Mouse (Mus musculus) urinary bladder, postnatal 25 days (tissue): ENCODE data around the gene Prkar2a.

ENCODE experiments used
- DNase-seq: peaks from one replicate; pipeline ENCODE4 v3.0.0; 2022; ENCODE audit warnings: low spot score

Gene Prkar2a

DNA sequence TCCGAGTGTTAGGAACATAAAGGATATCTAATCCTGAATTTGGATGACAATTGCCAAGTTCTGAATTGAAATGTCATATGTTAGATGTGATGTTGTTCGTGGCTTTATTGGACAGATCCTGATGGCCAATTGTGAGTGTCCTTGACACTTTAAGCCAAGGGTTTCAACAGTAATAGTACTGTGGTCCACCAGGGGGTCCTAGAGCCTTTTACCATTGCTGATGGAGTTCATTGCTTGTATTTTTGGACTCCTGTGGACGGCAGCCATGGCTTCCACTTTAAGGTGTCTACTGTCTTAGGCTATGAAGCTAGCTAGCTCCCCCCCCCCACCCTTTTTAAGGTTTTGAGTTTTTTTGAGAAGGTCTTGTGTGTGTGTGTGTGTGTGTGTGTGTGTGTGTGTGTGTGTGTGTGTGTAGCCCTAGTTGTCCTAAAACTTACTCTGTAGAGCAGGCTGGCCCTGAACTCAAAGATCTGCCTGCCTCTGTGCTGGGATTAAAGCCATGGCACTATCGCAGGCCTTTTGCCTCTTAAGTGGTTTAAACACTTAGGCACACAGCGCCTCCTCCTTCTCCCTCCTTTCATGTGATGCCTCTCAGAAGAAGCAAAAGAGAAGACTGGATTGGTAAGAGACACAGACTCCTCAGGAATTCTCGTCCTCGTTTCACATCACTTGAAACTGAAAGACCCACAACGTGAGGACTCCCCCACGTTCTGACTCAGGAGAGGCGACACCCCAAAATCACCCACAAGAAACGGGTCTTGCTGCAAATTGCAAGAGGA is 63.2 kb downstream of the Prkar2a start:
- no peak for DNase-seq

DNA sequence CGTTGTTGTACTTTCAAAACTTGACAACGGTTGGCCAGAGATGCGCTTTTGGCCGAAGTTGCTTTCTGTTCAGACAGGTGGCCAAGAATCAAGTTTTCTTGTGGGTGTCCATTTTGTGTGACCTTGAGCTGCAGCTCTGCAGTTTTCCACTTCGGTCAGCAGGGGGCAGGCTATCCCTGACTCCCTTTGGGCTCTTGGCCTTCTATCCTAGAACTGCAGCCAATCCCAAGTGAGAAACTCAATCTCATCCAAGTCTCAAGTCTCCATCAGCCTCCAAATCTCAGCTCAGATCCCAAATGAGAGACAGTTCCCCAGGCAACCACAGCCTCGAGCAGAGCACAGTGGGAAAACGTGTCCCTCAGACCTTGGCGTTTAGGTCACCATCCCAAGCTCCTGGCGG is 64.2 kb downstream of the Prkar2a start:
- DNase-seq, result peak; percentile 54

DNA sequence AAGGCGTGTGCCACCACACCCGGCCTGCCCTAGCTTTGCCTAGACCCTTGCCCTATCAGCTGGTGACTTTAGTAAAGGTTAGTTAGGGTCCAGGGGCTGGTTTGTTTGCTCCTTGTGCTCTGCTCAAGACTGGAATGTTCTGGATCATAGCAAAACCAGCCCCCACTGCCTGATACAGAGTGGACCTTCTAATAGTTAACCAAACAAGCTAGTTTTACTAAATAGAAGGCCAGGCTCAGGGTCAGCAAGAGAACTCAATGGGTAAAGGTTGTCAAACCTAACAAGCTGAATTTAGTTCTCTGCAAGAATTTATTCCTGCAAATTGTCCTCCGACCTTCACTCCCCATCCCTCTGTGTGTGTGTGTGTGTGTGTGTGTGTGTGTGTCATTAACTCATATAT is 64.9 kb downstream of the Prkar2a start:
- DNase-seq, result no peak

DNA sequence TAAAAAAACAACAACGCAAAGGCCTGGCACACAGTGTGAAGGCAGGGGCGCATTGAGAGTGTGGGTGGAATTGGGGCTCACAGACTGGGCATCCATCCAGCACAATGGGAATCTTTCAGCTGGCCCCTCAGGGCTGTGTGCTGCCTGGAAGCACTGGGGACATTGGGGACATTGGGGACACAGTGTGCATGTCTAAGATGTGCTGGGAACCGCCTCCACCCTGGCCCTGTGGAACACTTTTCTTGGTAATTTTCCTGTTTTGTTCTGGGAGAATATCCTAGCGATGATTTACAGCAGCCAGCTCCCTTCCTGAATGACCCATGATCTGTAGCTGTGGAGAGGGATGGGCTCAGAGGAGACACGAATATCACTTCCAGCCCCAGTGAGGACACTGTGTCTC is 65.3 kb downstream of the Prkar2a start:
- no peak for DNase-seq

DNA sequence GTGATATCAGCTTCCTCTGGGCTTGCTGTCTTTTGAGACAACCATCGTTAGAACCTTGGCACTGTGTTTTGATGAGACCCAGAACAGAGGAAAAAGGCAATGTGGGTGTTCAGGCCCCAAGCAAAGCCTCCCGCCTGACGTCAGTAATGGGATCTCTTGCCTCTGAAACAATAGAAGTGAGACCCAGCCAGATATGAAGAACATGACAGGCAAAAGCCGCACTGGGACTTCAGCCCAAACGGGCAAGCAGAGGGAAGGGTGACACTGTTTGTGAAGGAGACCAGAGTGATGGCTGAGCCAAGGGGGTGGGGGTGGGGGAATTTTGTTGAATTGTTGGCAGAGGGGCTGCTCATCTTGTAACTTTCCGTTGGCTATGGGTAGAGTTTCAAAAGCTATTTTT is 68.3 kb downstream of the Prkar2a start:
- DNase-seq, result no peak

DNA sequence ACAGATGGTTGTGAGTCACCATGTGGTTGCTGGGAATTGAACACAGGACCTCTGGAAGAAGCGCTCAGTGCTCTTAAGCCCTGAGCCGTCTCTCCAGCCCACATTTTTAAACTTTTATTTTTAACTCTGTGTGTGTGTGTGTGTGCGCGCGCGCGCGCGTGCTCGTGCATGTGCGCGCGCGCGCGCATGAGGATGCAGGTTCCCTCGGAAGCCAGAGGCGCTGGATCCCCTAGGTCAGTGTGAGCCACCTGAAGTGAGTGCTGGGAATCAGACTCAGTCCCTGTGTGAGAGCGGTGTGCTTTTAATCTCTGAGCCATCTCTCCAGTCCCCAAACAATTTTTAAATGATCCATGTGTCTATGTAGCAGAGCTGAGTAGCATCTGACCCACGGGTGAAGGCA is 70.0 kb downstream of the Prkar2a start:
- no peak for DNase-seq

DNA sequence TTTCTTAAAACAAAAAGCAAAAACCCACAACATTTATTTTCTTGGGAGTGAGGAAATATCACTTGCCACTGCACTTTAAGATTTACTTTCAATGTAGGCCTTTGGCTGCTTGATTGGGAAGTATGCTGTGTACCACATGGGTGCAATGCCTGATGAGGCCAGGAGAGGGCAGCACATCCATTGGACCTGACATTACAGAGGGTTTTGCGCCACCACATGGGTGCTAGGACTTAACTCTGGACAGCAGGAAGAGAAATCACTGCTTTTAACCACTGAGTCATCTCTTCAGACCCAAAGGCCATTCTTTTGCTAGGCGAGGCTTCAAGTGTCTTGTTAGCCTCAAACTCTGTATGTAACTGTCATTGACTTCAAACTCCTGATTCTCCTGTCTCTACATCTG is 70.7 kb downstream of the Prkar2a start:
- peak; percentile 13 for DNase-seq

DNA sequence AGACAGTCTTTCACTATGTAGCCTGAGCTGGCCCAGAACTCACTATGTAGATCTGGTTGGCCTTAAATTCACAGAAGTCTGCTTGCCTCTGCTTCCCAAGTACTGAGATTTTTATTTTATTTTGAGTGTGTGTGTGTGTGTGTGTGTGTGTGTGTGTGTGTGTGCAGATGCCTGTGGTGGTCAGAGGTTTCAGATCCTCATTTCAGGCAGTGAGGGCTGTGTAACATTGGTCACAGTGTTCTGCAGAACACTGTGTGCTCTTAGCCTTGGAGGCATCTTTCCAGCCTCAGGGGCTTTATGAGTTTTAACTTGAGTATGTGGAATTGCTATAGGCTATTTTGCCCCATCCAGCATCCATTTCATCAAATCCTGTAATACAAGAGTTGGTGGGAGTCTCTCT is 72.4 kb downstream of the Prkar2a start:
- no peak for DNase-seq

DNA sequence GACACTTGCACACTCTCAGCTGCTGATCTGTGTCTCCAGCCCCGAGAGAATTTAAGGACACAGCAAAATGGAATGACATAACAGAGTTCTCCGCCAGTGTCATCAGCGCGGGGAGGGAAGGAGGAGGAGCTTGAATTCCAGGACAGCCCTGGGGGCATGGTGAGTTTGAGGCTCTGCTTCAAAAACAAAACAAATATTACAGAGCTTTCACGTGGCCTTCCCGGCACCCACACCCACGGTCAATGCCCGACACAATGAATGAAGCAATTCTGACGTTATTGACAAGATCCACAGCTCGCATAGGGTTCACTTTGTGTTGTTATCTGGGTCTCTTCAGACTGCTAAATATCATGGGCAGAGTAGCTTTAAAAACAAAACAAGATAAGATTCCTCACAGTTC is 75.9 kb downstream of the Prkar2a start:
- DNase-seq, result no peak

DNA sequence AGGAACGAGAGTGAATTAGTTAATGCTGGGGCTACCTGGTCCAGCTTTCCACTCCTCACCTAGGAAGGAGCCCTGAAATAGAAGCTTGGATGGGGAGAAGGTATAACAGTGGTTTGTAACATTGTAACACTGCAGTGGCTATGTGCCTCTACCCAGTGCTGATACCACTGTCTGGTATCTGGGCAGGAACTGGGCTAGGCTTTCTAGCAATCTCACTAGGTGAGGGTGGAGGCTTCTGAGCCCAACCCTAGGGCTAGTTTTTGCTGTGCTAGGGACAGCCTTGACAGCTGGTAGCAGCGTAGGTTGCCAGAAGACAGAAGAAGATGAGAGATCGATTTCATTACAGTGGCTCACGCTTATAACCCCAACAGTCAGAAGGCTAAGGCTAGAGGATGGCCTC is 87.5 kb downstream of the Prkar2a start:
- DNase-seq, result no peak

DNA sequence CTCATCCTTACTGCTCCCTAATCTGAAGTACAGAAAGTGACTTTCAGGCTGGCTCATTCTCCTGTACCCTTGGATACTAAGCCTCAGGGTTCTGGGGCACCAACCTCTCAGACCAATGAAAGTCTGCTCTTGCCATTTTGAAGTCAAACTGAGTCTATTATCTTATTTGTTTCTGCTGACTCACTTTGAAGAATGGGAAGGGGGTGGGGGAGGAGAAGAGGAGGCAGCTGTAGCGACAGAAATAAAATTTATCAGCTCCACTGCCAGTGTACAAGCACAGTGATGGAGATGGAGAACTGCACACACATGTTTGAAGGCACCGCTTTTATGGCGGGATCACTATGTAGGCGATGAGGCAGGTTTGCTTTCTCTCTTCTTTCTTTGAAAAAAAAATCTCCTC is 88.2 kb downstream of the Prkar2a start:
- DNase-seq, result no peak

DNA sequence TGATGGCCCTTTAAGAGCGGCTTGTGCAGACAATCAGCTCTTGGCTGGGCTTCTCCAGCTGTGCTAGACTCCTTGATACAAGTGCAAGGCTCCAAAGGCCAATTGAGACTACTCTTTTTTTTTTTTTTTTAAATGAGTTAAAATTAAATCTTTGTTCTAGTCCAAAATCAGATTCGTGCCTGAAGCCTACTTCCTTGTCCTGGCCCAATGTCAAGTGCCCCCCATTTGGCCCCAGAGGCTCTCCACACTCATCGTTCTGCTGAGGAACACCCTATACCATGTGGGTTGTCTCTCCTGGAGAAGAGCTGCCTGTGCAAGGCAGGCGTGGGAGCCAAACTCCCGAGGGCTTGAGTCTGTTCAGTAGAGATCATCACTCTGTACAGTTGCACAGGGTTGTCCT is 91.8 kb downstream of the Prkar2a start:
- no peak for DNase-seq

DNA sequence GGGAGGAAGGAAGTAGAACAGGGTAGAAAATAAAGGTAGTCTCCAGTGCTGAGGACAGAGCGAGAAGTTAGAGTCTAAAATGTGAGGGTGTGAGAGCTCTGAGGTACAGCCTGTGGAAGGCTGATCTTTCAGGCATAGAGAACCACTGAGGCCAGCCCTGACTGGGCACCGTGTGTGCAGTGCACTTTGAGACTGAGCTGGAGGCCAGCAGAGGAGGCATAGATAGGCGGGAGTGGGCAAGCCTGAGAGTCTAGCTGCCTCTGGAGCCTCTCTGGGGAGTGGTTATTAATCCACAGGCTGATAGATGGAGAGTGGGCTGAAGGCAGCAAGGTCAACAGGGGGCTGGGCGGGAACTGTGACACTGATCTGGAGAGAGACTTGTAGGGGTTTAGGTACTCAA is 92.8 kb downstream of the Prkar2a start:
- no peak for DNase-seq

DNA sequence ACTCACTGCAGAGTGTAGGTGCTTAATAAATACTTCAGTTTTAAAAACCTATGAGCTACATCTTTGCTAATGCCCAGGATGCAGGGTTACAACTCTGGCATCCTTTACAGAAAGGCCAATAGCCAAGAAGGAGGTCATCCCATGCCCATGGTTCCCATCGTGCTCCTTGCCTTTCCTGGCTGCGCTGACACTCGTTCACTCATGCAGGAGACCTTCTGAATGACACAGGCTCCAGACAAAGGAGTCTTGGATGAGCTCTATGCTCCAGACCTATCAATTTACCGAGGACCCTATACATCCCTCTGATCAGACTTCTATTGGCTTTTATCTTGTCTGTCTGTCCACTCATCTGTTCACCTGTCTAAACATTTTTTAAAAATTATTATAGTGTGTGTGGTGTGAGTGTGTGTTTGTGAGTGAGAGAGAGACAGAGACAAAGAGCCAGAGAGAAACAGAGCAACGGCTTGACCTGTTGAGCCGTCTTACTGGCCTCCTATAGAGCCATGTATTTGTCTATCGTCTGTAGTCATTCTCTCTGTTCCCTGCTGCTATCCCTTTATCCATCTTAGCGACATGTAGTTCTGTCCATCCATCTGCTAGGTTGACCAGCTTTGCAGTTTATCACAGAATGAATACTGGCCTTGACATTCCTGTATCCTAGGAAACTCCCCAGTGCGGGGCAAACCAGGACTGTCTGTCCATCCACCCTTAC is 93.9 kb downstream of the Prkar2a start:
- no peak for DNase-seq

DNA sequence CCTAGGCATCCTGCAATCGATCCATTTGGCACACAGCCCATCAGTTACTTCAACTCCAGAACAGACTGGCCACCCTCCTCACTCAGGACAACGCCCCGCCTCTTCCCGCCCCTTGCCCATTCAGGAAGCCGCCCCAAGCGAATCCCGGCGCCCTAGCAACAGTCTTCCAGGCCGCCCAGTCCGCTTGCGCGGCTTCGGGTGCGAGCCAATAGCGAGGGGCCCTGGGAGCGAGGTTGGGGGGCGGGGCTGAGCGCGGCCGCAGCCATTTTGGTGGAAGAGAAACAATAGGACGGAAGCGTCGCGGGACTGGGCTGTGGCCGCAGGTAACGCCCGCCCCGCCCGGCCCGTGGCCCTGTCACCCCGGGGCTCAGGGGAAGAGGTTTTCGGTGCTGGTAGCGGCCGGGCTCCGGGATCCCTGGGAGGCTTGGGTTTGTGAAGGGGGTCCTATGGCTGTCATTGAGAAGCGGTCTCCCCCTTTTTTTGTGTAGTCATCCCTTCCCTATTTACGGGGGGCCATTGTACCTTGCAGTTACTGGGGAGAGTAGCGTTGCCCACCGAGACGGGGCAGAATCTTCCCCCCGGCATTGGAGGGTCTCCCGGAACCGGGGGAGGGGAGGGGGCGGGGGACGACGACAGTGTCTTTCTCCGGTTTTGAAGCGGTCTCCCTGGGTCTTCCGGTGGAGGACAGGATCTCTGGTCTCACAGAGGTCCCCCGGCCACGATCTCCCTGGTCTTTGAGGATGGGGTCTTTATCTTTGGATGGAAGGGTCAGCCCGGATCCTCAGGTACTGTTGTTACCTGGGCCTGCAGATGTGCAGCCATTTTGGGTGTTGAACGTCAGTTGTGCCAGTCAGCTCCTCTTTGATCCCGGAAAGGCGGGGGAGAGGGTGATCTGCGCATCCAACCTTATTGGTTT is 94.7 kb downstream of the Prkar2a start, which contains the start of gene Ip6k2:
Gene Ip6k2 (plus strand): TSS at position 249 of the 916 bp plus-strand sequence.
- DNase-seq, result peak; percentile 93

DNA sequence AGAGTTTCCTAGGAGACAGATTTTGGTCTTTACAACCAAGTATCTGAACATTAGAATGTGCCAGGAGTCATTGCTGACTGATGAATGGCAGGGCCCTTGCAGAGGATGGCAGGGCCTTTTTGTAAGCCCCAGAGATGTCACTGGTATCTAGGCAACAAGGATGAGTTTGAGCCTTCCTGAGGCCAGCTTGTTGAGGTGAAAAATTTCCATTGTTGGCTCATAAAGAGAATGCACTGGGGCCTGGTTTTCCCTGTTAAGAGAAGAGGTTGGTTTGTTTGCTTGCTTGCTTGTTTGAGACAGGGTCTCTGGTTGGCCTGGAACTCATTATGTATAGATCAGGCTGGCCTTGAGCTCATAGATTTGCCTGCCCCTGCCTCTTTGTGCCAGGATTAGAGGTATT is 96.3 kb downstream of the Prkar2a start:
- DNase-seq, result no peak

DNA sequence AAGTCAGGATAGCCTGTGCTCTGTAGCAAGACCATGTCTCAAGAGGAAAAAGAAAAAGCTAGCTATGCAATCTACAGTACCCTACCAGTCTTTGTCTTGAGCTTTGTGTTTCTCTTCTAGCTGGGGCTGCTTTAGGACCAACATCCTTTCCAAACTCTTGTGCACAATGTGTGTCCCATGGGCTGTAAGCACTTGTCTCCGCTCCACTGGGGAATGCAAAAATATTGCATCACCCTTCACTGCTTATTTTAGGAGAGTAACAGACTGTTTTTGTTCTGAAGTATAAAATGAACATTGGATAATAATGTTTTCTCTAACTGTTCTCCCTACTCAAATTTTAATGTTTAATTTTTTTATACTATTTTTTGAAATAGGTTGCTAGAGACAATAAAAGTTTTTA is 97.4 kb downstream of the Prkar2a start:
- no peak for DNase-seq

DNA sequence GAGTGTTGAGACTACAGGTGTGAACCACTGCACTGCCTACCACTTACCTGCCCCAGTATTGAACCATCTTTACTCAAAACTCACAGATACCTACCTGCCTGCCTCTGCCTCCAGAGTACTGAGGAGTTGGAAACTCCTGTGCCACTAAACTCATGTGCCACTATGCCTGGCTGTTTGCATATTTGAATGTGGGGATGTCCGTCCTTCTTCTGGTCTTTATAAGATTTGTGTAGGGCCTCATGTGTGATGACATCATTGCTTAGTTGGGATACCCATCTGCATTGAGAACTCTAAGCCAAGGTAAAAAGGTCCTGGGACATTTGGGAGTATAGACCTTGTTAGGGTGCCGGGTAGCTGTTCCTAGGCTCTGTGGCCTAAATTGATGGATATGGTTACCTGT is 98.0 kb downstream of the Prkar2a start:
- DNase-seq, result no peak

DNA sequence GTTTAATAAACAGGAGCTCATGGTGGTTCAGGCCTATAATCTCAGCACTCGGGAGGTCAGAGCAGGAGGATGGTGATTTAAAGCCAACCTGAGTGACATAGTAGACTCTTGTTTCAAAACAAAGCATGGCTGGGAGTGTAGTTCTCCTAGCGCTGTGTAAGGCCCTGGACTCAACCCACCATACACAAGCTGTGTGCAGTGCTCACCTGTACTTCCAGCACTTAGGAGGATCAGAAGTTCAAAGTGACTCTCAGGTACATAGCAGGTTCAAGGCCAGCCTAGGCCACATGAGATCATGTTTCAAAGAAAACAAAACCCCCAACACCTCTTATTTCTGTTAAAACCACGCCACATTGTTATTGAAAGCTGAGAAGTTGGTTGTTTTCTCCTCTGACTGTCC is 99.6 kb downstream of the Prkar2a start:
- DNase-seq, result no peak

DNA sequence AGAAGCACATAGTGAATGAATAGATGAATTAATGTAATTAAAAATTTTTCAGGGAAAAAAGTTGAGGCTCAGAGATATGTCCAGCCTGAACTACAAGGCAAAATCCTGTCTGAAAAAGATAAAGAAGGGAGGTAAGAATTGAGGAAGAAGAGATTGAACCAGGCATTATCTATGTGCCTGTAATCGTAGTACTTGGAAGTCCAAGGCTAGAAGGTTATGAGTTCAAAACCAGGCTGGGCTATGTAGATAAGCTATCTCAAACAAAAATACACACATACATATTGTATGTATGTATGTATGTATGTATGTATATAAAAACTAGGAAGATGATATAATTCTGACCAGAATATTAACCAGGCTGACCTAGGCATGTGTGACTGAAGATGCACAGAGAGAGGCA is 103.2 kb downstream of the Prkar2a start:
- DNase-seq, result no peak

DNA sequence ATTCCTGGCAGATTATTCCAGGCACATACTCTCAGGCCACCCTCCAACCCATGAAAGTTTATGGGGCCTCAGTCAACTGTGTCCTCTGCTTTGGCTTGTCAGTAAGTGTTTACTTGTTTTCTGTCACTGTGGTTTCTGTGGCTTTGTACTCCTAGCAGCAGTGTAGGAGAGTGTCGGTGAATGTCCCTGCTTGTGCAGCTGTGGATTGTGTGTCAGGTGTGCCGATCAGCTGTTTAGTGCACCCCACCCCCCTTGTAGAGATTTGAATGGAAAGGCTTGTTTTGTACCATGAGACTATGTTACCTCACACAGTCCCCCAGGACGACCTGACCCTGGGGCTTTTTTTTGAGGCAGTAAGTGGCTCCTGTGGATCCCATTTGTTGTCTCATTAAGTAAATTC is 103.6 kb downstream of the Prkar2a start:
- no peak for DNase-seq

DNA sequence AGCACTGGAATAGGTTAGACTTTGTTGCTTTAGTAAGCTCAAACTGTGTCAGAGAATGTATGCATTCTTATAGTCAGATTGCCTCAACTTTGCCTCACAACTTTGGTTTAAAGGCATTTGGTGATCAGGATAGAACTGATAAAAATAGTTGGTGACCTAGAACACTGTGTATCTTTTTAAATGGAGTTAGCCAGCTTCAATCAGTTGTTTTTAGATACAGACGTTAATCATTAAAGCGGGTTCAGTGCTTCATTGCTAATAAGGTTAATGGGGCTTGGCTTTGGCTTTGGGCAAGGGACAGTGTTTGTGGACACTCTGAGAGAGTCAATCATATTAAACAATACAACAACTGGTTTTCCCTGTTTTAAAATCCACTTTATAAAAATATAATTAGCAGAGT is 106.2 kb downstream of the Prkar2a start:
- no peak for DNase-seq

DNA sequence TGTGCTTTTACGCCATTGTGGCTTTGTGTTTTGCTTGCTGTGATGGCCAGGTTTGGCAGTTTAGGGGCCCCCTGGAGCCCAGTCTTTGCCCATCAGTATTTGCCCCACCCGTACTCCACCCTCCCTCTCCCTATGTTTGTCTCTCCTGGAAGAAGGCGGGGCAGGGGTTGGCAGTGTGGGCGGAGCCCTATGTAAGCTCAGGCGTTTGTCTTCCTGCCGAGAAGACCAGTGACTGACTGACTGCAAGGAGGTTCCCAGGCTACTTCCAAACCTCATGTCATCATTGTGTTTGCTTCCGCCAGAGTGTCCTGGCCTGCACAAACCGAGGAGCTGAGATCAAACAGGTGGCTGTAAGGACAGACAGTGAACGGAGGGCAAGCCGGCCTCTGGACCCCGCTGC is 106.6 kb downstream of the Prkar2a start:
- peak; percentile 48 for DNase-seq
